Mouse (Mus musculus): ENCODE results near the gene Drg2. TPM values are rescaled to one million over a fixed set of nuclear protein-coding genes. Genes with fewer than 3 reads are reported as not detected.

Gene Drg2
- polyA plus RNA-seq, 1 experiment from 2014 or later, result 106 TPM

DNA sequence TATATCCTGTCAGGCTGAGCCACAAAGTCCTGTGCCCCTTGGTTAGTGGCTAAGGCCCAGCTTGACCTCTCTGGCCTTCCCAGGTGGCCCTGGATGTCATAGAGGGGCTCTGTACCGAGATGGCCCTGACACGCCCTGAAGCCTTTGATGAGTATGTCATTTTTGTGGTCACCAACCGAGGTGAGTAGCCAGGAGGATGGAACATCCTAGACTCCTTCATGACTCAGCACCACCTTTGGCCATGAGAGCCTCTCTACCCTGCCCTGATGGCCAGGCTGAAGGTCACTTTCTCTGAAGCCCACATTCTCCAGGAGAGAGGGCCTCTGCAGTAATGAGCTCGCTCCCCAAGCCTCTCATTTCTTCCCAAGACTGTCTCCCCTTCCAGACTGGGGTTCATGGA, 63.9 kb downstream of the Drg2 start:
- H3K4me2 ChIP-seq, result no peak overlapping the region
- no peaks in the 10 kb centered on the region for H3K27me3 ChIP-seq
- H3K9ac ChIP-seq, result no peak overlapping the region
- H3K9me3 ChIP-seq, result no peaks in the 10 kb centered on the region
- no peaks in the 10 kb centered on the region for H3K4me1 ChIP-seq
- no peaks in the 10 kb centered on the region for H3K36me3 ChIP-seq
- ATAC-seq (ENCODE audit: borderline replicate concordance, extremely low read depth, low FRiP score, low TSS enrichment), result no peak
- H3K27ac ChIP-seq, result no peak overlapping the region
- no peak overlapping the region for H3K4me3 ChIP-seq
- WGBS, result 72% methylated on average over 4 of the region's 4 CpGs

Other genes with a start within 250 kb of the Drg2 start
- 74.3 and 76.8 TPM in 2 replicates for gene Srebf1, start 232.0 kb upstream of the Drg2 start, polyA plus RNA-seq (2015; fragmentation: Nextera tagmentation; extraction: Ambion mirVana)
- gene Tom1l2, start 101.7 kb upstream of the Drg2 start, polyA plus RNA-seq (2015; fragmentation: Nextera tagmentation; extraction: Ambion mirVana), result 23.3 and 26.1 TPM in 2 replicates
- gene Drc3, start 101.3 kb upstream of the Drg2 start, polyA plus RNA-seq (2015; fragmentation: Nextera tagmentation; extraction: Ambion mirVana), result 5.8 and 6.1 TPM in 2 replicates
- gene Gid4, start 37.4 kb upstream of the Drg2 start, polyA plus RNA-seq (2015; fragmentation: Nextera tagmentation; extraction: Ambion mirVana), result 23.7 and 25.5 TPM in 2 replicates
- gene Atpaf2, start 36.1 kb upstream of the Drg2 start, polyA plus RNA-seq (2015; fragmentation: Nextera tagmentation; extraction: Ambion mirVana), result 51.6 and 54.7 TPM in 2 replicates
- gene Myo15, start 14.7 kb downstream of the Drg2 start, polyA plus RNA-seq (2015; fragmentation: Nextera tagmentation; extraction: Ambion mirVana), result 0.05 and 0.09 TPM in 2 replicates
- 31.8 and 38.0 TPM in 2 replicates for gene Alkbh5, start 81.8 kb downstream of the Drg2 start, polyA plus RNA-seq (2015; fragmentation: Nextera tagmentation; extraction: Ambion mirVana)
- gene Llgl1, start 245.1 kb downstream of the Drg2 start, polyA plus RNA-seq (2015; fragmentation: Nextera tagmentation; extraction: Ambion mirVana), result 52.1 and 54.2 TPM in 2 replicates